Mouse (Mus musculus) heart, postnatal 0 days (tissue): ENCODE measurements around the gene Gtpbp3. TPM values are rescaled to one million over a fixed set of nuclear protein-coding genes. Genes with fewer than 3 reads are reported as not detected.

Experiments
- ATAC-seq: fragments of 200-750 bp; cut with Nextera tagmentation; 2 replicates; pipeline ENCODE4 v1.8.0; 2017; ENCODE audit warnings: low read depth, moderate number of reproducible peaks, moderate library complexity; ENCODE audit not compliant: insufficient read depth
- DNase-seq: peaks from one replicate; pipeline ENCODE4 v3.0.0-alpha.2; 2016; ENCODE audit warnings: low spot score
- H3K27ac ChIP-seq: fragments of 300-500 bp; sonication (generic); 2 replicates; pipeline ENCODE4 v1.5.1; 2014; ENCODE audit warnings: low read depth, mild to moderate bottlenecking
- H3K27me3 ChIP-seq: fragments of 300-500 bp; sonication (generic); 2 replicates; pipeline ENCODE4 v1.6.1; 2014; ENCODE audit warnings: low read length, mixed read lengths; ENCODE audit not compliant: control insufficient read depth, insufficient read depth
- H3K36me3 ChIP-seq: fragments of 300-500 bp; sonication (generic); replicated peaks from 2 replicates; pipeline ENCODE4 v1.6.1; 2014; ENCODE audit warnings: low read length, mixed read lengths; ENCODE audit not compliant: control insufficient read depth, insufficient read depth
- H3K4me1 ChIP-seq: fragments of 300-500 bp; sonication (generic); 2 replicates; pipeline ENCODE4 v1.6.1; 2014; ENCODE audit warnings: antibody characterized with exemption; ENCODE audit not compliant: control insufficient read depth, insufficient read depth
- H3K4me2 ChIP-seq: fragments of 300-500 bp; sonication (generic); 2 replicates; pipeline ENCODE4 v1.6.1; 2014; ENCODE audit warnings: low read depth, mild to moderate bottlenecking, low read length, moderate library complexity
- H3K4me3 ChIP-seq: fragments of 300-500 bp; sonication (generic); 2 replicates; pipeline ENCODE4 v1.5.1; 2014; ENCODE audit warnings: low read depth, low read length
- H3K9ac ChIP-seq: fragments of 300-500 bp; sonication (generic); replicated peaks from 2 replicates; pipeline ENCODE4 v1.6.1; 2014; ENCODE audit warnings: low read depth, low read length, mixed read lengths
- H3K9me3 ChIP-seq: fragments of 300-500 bp; sonication (generic); replicated peaks from 2 replicates; pipeline ENCODE4 v1.6.1; 2016; ENCODE audit warnings: low read length; ENCODE audit not compliant: control insufficient read depth
- CTCF ChIP-seq: IDR thresholded peaks from 2 replicates; pipeline ENCODE4 v1.5.1; 2016; ENCODE audit warnings: antibody characterized with exemption, control low read depth, low read depth
- EP300 ChIP-seq: IDR thresholded peaks from 2 replicates; pipeline ENCODE4 v1.6.1; 2016; ENCODE audit warnings: antibody characterized with exemption, low read depth
- WGBS: fragments of 180-500 bp; shearing (Covaris S2); extraction: QIAGEN DNeasy Blood & Tissue Kit; methylation state at CpG from one replicate; pipeline ENCODE4 v1.1.7; 2014; 5-methylcytosine and 5-hydroxymethylcytosine counted together
- polyA plus RNA-seq: library from polyadenylated mRNA; unstranded; fragments of >200 nt; fragmentation: Nextera tagmentation; extraction: Ambion mirVana; gene quantifications from 2 replicates; pipeline ENCODE4 v1.2.1, GENCODE M21; 2015
- total RNA-seq: library from RNA; depleted of rRNA; stranded (reverse); fragments of >200 nt; gene quantifications from 2 replicates; pipeline ENCODE4 v1.2.3, GENCODE M21; 2014; ENCODE audit warnings: low replicate concordance

Gene Gtpbp3
- total and polyA plus RNA-seq, 2 experiments from 2014 or later, result 11.3 to 36.7 TPM

DNA sequence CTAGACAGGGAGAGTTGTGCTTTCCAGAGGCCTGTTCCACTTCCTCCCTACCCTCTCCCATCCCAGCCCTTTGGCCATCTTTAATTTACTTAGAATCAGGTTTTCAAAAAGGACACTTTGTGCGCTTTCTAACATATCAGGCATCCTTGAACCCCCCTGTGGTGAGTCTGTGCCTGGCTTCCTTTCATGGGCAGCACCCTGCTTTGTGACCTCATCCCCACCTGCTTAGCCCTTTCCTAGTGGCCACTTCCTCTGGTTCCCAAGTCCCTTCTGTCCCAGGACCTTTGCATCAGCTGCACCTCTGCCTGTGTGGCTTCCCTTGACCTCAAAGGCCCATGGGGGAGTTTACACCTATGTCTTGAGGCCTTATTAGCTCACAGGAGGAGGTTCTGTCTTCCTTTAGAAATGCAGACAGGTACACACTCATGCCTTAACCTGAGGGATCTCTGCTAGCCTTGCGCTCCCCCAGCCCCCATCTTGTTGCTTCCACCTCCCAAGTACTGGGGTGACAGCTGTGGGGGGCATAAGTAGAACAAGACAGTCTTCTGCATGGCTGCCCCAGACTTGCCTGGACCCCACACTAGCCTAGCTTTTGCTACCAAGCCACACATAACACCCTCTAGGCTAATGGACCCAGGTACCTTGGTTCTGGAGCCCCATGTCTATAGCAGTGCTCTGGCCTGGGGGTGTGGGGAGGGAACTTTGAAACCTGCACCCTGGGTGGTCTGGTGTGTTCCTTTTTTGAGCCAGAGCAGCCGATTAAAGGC, 17.6 kb upstream of the Gtpbp3 start:
- Histone ChIP-seq H3K9ac (no peak overlapping the region), H3K4me3 (peak overlapping the region; percentile 85; the same call in 1 of the 2 replicates), H3K36me3 (peaks cover 37% of the 10 kb centered on the region), H3K27ac (no peak overlapping the region), H3K9me3 (no peaks in the 10 kb centered on the region), H3K4me2 (peak overlapping the region; percentile 96), H3K27me3 (no peaks in the 10 kb centered on the region), H3K4me1 (peaks cover 14% of the 10 kb centered on the region)
- 89% methylated on average over 3 of the region's 3 CpGs for WGBS
- no peak for DNase-seq
- TF ChIP-seq CTCF, result no peak
- no peak for TF ChIP-seq EP300
- ATAC-seq, result no peak

DNA sequence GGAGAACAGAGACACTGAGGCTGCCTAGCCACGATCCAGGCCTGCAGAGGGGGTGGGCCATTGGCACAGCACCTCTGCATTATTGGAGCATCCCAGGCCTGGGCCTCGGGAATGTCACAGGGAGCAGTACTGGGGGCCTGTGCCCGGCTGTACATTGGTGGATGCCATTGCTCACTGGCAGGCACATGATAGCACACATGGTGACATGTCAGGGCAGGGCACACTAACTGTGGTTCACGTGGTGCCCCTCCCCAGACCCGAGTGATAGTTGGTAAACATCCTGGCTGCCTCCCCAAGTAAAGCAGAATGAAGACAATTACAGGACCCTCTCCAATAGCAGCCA, 17.0 kb upstream of the Gtpbp3 start:
- TF ChIP-seq CTCF (no peak), EP300 (no peak)
- Histone ChIP-seq H3K27ac (no peak overlapping the region), H3K4me3 (no peak overlapping the region), H3K9ac (no peak overlapping the region), H3K27me3 (no peaks in the 10 kb centered on the region), H3K4me1 (peaks cover 15% of the 10 kb centered on the region), H3K36me3 (peaks cover 37% of the 10 kb centered on the region), H3K4me2 (no peak overlapping the region), H3K9me3 (no peaks in the 10 kb centered on the region)
- DNase-seq, result no peak
- WGBS, result 76% methylated on average over 5 of the region's 5 CpGs
- ATAC-seq, result no peak

DNA sequence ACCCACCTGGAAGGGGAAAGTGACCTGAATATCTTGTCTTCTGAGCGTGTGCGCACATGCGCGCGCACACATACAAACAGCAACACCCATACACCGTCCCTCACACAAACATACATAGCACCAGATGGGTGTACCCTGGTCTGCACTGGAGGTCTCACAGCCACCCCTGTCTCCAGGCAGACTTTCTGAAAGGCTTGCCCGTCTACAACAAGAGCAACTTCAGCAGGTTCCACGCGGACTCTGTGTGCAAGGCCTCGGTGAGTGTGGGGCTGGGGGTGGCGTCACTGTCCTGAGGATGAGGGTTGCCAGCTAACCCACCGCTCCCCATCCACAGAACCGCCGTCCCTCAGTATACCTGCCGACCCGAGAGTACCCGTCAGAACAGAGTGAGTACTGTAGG, 16.0 kb upstream of the Gtpbp3 start:
- Histone ChIP-seq H3K27me3 (no peaks in the 10 kb centered on the region), H3K4me2 (no peak overlapping the region), H3K27ac (no peak overlapping the region), H3K4me3 (no peak overlapping the region), H3K36me3 (peaks cover 37% of the 10 kb centered on the region), H3K9ac (no peak overlapping the region), H3K9me3 (no peaks in the 10 kb centered on the region), H3K4me1 (peaks cover 13% of the 10 kb centered on the region)
- ATAC-seq, result no peak
- WGBS, result 94% methylated on average over 17 of the region's 17 CpGs
- TF ChIP-seq EP300, result no peak
- TF ChIP-seq CTCF, result no peak
- DNase-seq, result no peak

DNA sequence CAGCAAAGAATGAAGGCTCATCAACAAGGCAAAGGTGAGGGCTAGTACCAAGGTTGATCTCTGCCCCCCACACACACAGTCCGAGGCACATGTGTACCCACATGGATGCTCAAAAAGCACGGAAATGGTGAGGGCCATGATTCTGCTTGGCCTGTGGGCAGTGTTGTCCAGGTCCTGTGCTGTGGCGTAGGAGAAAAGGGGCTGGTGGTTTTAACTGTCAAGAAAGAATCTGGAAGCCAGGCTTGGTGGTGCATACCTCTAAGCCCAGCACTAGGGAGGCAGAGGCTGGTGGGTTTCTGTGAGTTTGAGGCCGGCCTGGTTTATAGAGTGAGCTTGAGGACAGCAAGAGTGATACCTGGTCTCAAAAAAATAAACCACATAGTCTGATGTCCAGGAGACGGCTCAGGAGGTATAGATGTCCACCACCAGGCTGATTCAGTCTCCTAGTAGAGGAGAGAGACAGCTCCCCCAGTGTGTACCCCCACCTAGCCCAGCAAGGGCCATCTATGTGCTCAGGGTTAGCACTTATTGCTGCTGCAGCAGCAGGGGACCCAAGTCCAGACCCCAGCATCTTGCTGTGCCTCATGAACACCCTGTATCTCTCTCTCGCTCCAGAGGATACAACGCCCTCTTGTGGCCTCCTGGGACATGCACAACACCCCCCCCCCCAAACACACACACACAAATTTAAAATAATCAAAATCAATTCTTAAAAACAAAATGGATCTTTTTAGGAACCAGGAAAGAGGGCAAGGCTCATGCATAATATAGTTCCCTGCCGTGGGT, 15.1 kb upstream of the Gtpbp3 start:
- ATAC-seq, result no peak
- Histone ChIP-seq H3K27ac (no peak overlapping the region), H3K36me3 (peaks cover 37% of the 10 kb centered on the region), H3K9me3 (no peaks in the 10 kb centered on the region), H3K4me2 (no peak overlapping the region), H3K4me3 (no peak overlapping the region), H3K4me1 (peaks cover 13% of the 10 kb centered on the region), H3K9ac (no peak overlapping the region), H3K27me3 (no peaks in the 10 kb centered on the region)
- WGBS, result 87% methylated on average over 8 of the region's 8 CpGs
- no peak for DNase-seq
- TF ChIP-seq EP300 (no peak), CTCF (no peak)

DNA sequence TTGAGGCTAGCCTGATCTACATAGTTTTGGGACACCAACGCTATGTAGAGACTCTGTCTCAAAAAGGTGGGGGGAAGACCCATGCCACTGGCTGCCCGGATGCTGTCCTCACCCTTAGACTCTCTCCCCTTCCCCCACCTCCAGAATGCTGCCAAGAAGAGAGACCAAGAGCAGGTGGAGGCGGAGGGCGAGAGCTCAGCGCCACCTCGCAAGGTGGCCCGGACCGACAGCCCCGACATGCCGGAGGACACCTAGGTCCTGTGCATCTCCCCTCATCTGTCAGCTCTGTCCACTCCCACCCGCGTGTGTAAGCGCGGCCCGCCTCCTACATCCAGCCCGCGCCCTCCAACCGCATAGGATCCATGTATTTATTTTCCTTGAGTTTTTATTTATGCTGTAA, 13.6 kb upstream of the Gtpbp3 start:
- no peak for ATAC-seq

More for the DNA sequence above, 13.6 kb upstream of the Gtpbp3 start:
- Histone ChIP-seq H3K4me3 (no peak overlapping the region), H3K9me3 (no peaks in the 10 kb centered on the region), H3K36me3 (peaks cover 41% of the 10 kb centered on the region), H3K4me1 (peaks cover 13% of the 10 kb centered on the region), H3K27ac (no peak overlapping the region), H3K27me3 (no peaks in the 10 kb centered on the region), H3K9ac (no peak overlapping the region), H3K4me2 (no peak overlapping the region)
- 89% methylated on average over 18 of the region's 18 CpGs for WGBS
- no peak for DNase-seq
- TF ChIP-seq EP300 (no peak), CTCF (no peak)
